Mouse (Mus musculus): ENCODE measurements around the gene Gm49776.

DNA sequence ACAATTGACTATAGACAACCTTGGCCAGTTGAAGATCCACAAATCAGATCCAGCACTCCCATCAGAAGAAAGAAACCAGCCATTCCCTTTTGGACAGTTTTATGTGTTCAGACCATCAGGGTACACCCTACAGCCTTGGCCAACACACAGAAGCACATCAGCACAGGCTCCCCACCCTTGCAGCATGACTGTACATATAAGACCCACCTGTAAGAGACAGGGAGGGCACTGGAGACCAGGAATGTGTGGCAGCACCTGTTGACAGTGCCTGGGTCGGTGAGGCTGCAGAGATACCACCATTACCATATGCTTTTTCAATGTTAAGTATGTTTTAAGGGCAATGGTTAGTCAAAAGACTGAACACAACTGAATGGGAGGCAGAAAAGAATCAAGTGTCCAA, 4.3 kb downstream of the Gm49776 start:
- TF ChIP-seq GATA1 (IDR thresholded peaks at IDR 0.05; ENCODE audit: borderline replicate concordance, low read length) (no peak), FLI1 (IDR thresholded peaks at IDR 0.05; ENCODE audit: low read length) (no peak)
